Mouse (Mus musculus): Measurements from ENCODE around the gene Zbtb14.

- no peak for TF ChIP-seq CTCF (IDR thresholded peaks at IDR 0.05; ENCODE audit: borderline replicate concordance, insufficient read depth, low read depth, low read length)
- TF ChIP-seq POLR2A (IDR thresholded peaks at IDR 0.05; ENCODE audit: borderline replicate concordance, insufficient read depth, low read length) = no peak
These were observed 55.6 kb downstream of the Zbtb14 start for GRCm38 (mm10) chr17:69438486-69438885.

Measured in cerebellum, adult 2 months (tissue).